In genomic region chr2:25186575-25186930, GRCm38 (mm10) we compare ENCODE assay signal across 10 mouse cellular contexts. TPM values are rescaled to one million over a fixed set of nuclear protein-coding genes. Genes with fewer than 3 reads are reported as not detected.
A peak's percentile ranks its signal among the peaks of the same experiment; 100 is the strongest.
DNase-seq lines count a peak whose midpoint lies in the region; ATAC-seq and TF ChIP-seq lines count a peak whose summit lies in the region.
"Had no signal": no experiment of that assay in that cellular context is flagged by ENCODE, and none has a peak within 500 bp of the region (broad histone marks: within the 10 kb centered on the region; RNA-seq: fewer than 3 reads in every experiment).

No protein-coding gene starts in this region.

- H3K27me3 ChIP-seq in kidney, embryonic 14.5 days (ENCODE audit: control insufficient read depth, insufficient read depth, low read length) = peaks cover 8% of the 10 kb centered on the region; the same call in 1 of the 2 replicates
- no peaks in the 10 kb centered on the region for H3K27me3 ChIP-seq in kidney, adult 2 months (replicated peaks; ENCODE audit: control insufficient read depth, insufficient read depth, low read length)
- H3K27me3 ChIP-seq in forebrain, embryonic 10.5 days (ENCODE audit: poor library complexity, severe bottlenecking) = peaks cover 35% of the 10 kb centered on the region
- H3K27me3 ChIP-seq in intestine, postnatal 0 days (replicated peaks; ENCODE audit: control insufficient read depth, insufficient read depth, low read length) = no peaks in the 10 kb centered on the region
- no peaks in the 10 kb centered on the region for H3K27me3 ChIP-seq in neural tube, embryonic 12.5 days (replicated peaks)

- H3K4me3 ChIP-seq in kidney, embryonic 14.5 days (ENCODE audit: low read length) = no peak overlapping the region; the same call in 1 of the 2 replicates
- no peak overlapping the region for H3K4me3 ChIP-seq in kidney, adult 2 months (ENCODE audit: insufficient read depth, low read depth, low read length)
- H3K4me3 ChIP-seq in forebrain, embryonic 10.5 days = peak overlapping the region; percentile 84
- peak overlapping the region; percentile 48; the same call in 1 of the 2 replicates for H3K4me3 ChIP-seq in intestine, postnatal 0 days (ENCODE audit: low read depth, low read length)
- peak overlapping the region; percentile 48 for H3K4me3 ChIP-seq in neural tube, embryonic 12.5 days

- no peak for ATAC-seq in kidney, embryonic 14.5 days (ENCODE audit: low FRiP score, low TSS enrichment)
- peak; percentile 3; the same call in 1 of the 2 replicates for ATAC-seq in intestine, postnatal 0 days
- no peak for ATAC-seq in neural tube, embryonic 12.5 days (ENCODE audit: low FRiP score, low read depth)

- no peak for TF ChIP-seq CTCF in kidney, adult 2 months (conservative IDR thresholded peaks at IDR 0.05; ENCODE audit: insufficient read depth, insufficient read length, low read depth, low read length)
- no peak for TF ChIP-seq CTCF in intestine, postnatal 0 days (IDR thresholded peaks at IDR 0.05; ENCODE audit: low read depth)

- peaks cover 15% of the 10 kb centered on the region; the same call in 1 of the 2 replicates for H3K4me1 ChIP-seq in kidney, embryonic 14.5 days (ENCODE audit: control insufficient read depth, insufficient read depth, low read length)
- H3K4me1 ChIP-seq in kidney, adult 2 months (ENCODE audit: control insufficient read depth, insufficient read depth, low read length) = no peaks in the 10 kb centered on the region; the same call in 1 of the 2 replicates
- H3K4me1 ChIP-seq in forebrain, embryonic 10.5 days = peaks cover 53% of the 10 kb centered on the region
- peaks cover 2% of the 10 kb centered on the region; the same call in 1 of the 2 replicates for H3K4me1 ChIP-seq in intestine, postnatal 0 days (replicated peaks; ENCODE audit: control insufficient read depth, insufficient read depth, low read length)
- peaks cover 35% of the 10 kb centered on the region for H3K4me1 ChIP-seq in neural tube, embryonic 12.5 days

- no peak overlapping the region for H3K9ac ChIP-seq in kidney, embryonic 14.5 days (ENCODE audit: low read depth, low read length)
- no peak overlapping the region for H3K9ac ChIP-seq in intestine, postnatal 0 days (ENCODE audit: low read depth, low read length)
- peak overlapping the region; percentile 70; the same call in 1 of the 2 replicates for H3K9ac ChIP-seq in neural tube, embryonic 12.5 days

- WGBS in kidney, embryonic 14.5 days = 36% methylated on average over 5 of the region's 5 CpGs
- WGBS in kidney, adult 2 months = 52% methylated on average over 5 of the region's 5 CpGs
- 33% methylated on average over 5 of the region's 5 CpGs for WGBS in forebrain, embryonic 10.5 days
- 39% methylated on average over 5 of the region's 5 CpGs for WGBS in intestine, postnatal 0 days
- WGBS in neural tube, embryonic 12.5 days = 34% methylated on average over 5 of the region's 5 CpGs

- no peaks in the 10 kb centered on the region for H3K36me3 ChIP-seq in kidney, embryonic 14.5 days (ENCODE audit: control insufficient read depth, insufficient read depth, low read length)
- no peaks in the 10 kb centered on the region for H3K36me3 ChIP-seq in kidney, adult 2 months (ENCODE audit: control insufficient read depth, insufficient read depth, low read length)
- peaks cover 19% of the 10 kb centered on the region for H3K36me3 ChIP-seq in forebrain, embryonic 10.5 days (replicated peaks)
- H3K36me3 ChIP-seq in intestine, postnatal 0 days (ENCODE audit: control insufficient read depth, insufficient read depth) = no peaks in the 10 kb centered on the region
- peaks cover 8% of the 10 kb centered on the region; the same call in 1 of the 2 replicates for H3K36me3 ChIP-seq in neural tube, embryonic 12.5 days

- no peak for TF ChIP-seq POLR2A in kidney, adult 2 months (IDR thresholded peaks at IDR 0.05; ENCODE audit: low read depth, low read length)

- peak overlapping the region; percentile 90 for H3K4me2 ChIP-seq in kidney, embryonic 14.5 days (replicated peaks; ENCODE audit: low read depth, low read length)
- peak overlapping the region; percentile 91 for H3K4me2 ChIP-seq in intestine, postnatal 0 days (replicated peaks; ENCODE audit: low read depth)
- H3K4me2 ChIP-seq in neural tube, embryonic 12.5 days (replicated peaks) = peak overlapping the region; percentile 77

- no peaks in the 10 kb centered on the region for H3K9me3 ChIP-seq in kidney, embryonic 14.5 days (ENCODE audit: control insufficient read depth, low read length)
- no peaks in the 10 kb centered on the region for H3K9me3 ChIP-seq in forebrain, embryonic 10.5 days
- no peaks in the 10 kb centered on the region for H3K9me3 ChIP-seq in intestine, postnatal 0 days (ENCODE audit: control insufficient read depth)
- H3K9me3 ChIP-seq in neural tube, embryonic 12.5 days = no peaks in the 10 kb centered on the region

- no peak for DNase-seq in kidney, adult 2 months
- no peak for DNase-seq in forebrain, embryonic 10.5 days (ENCODE audit: extremely low spot score, low spot score)
- no peak for DNase-seq in thymus, postnatal 25 days
- no peak for DNase-seq in urinary bladder, postnatal 14 days (ENCODE audit: low spot score)
- DNase-seq in layer of hippocampus, postnatal 36 days = no peak

- H3K27ac ChIP-seq in kidney, embryonic 14.5 days (ENCODE audit: low read depth, low read length) = no peak overlapping the region
- no peak overlapping the region for H3K27ac ChIP-seq in kidney, adult 2 months (ENCODE audit: insufficient read depth, low read depth, low read length)
- peak overlapping the region; percentile 96 for H3K27ac ChIP-seq in forebrain, embryonic 10.5 days
- no peak overlapping the region for H3K27ac ChIP-seq in intestine, postnatal 0 days (ENCODE audit: low read depth, low read length)
- H3K27ac ChIP-seq in neural tube, embryonic 12.5 days = 0 out of 2 replicates have a peak overlapping the region, but pooled peaks have one; percentile 96

RNA-seq across cellular contexts. Expression of gene Nrarp, which starts 6.0 kb away (rescaled TPM):
- polyA plus RNA-seq in kidney, embryonic 14.5 days (2014; fragmentation: Nextera tagmentation; extraction: Ambion mirVana) = 8.7 and 21.0 TPM in 2 replicates
- polyA plus RNA-seq in kidney, adult 2 months (2012; rRNA removed) = 5.7 and 7.8 TPM in 2 replicates
- polyA plus RNA-seq in forebrain, embryonic 10.5 days (2016; fragmentation: Nextera tagmentation; extraction: Ambion mirVana) = 37.4 and 40.7 TPM in 2 replicates
- polyA plus RNA-seq in intestine, postnatal 0 days (2015; fragmentation: Nextera tagmentation; extraction: Ambion mirVana) = 15.9 and 16.5 TPM in 2 replicates
- 96.8 and 97.4 TPM in 2 replicates for polyA plus RNA-seq in neural tube, embryonic 12.5 days (2016; fragmentation: Nextera tagmentation; extraction: Ambion mirVana)
- 10 to 100 TPM; 21.3 to 21.5 TPM for total RNA-seq in layer of hippocampus, postnatal 36 days (2021)
- polyA plus RNA-seq: G1E had no signal

RNA-seq across cellular contexts. Expression of gene Tor4a, which starts 10.1 kb away (rescaled TPM):
- polyA plus RNA-seq in kidney, embryonic 14.5 days (2014; fragmentation: Nextera tagmentation; extraction: Ambion mirVana) = 6.8 and 11.3 TPM in 2 replicates
- polyA plus RNA-seq in kidney, adult 2 months (2012; rRNA removed) = 21.8 and 26.9 TPM in 2 replicates
- 1.3 and 1.5 TPM in 2 replicates for polyA plus RNA-seq in forebrain, embryonic 10.5 days (2016; fragmentation: Nextera tagmentation; extraction: Ambion mirVana)
- 12.0 and 12.6 TPM in 2 replicates for polyA plus RNA-seq in intestine, postnatal 0 days (2015; fragmentation: Nextera tagmentation; extraction: Ambion mirVana)
- polyA plus RNA-seq in neural tube, embryonic 12.5 days (2016; fragmentation: Nextera tagmentation; extraction: Ambion mirVana) = 1.5 and 1.8 TPM in 2 replicates
- 1 to 10 TPM; 1.3 to 1.8 TPM for total RNA-seq in layer of hippocampus, postnatal 36 days (2021)

RNA-seq across cellular contexts. Expression of gene Nelfb, which starts 24.7 kb away (rescaled TPM):
- 72.7 and 101 TPM in 2 replicates for polyA plus RNA-seq in kidney, embryonic 14.5 days (2014; fragmentation: Nextera tagmentation; extraction: Ambion mirVana)
- 62.6 and 70.5 TPM in 2 replicates for polyA plus RNA-seq in kidney, adult 2 months (2012; rRNA removed)
- 128 and 130 TPM in 2 replicates for polyA plus RNA-seq in forebrain, embryonic 10.5 days (2016; fragmentation: Nextera tagmentation; extraction: Ambion mirVana)
- polyA plus RNA-seq in intestine, postnatal 0 days (2015; fragmentation: Nextera tagmentation; extraction: Ambion mirVana) = 41.4 and 45.6 TPM in 2 replicates
- polyA plus RNA-seq in neural tube, embryonic 12.5 days (2016; fragmentation: Nextera tagmentation; extraction: Ambion mirVana) = 104 and 106 TPM in 2 replicates
- 10 to 100 TPM; 55.1 to 58.1 TPM for total RNA-seq in layer of hippocampus, postnatal 36 days (2021)

RNA-seq across cellular contexts. Expression of gene Stpg3, which starts 27.9 kb away (rescaled TPM):
- 0.49 and 0.54 TPM in 2 replicates for polyA plus RNA-seq in kidney, embryonic 14.5 days (2014; fragmentation: Nextera tagmentation; extraction: Ambion mirVana)
- 0.42 and 0.68 TPM in 2 replicates for polyA plus RNA-seq in kidney, adult 2 months (2012; rRNA removed)
- not detected in 2 replicates for polyA plus RNA-seq in forebrain, embryonic 10.5 days (2016; fragmentation: Nextera tagmentation; extraction: Ambion mirVana)
- not detected in 2 replicates for polyA plus RNA-seq in intestine, postnatal 0 days (2015; fragmentation: Nextera tagmentation; extraction: Ambion mirVana)
- not detected in 2 replicates for polyA plus RNA-seq in neural tube, embryonic 12.5 days (2016; fragmentation: Nextera tagmentation; extraction: Ambion mirVana)
- total RNA-seq in layer of hippocampus, postnatal 36 days (2021) = not detected
- total RNA-seq: G1E; neutrophil, adult 5-6 weeks had no signal
- polyA plus RNA-seq: G1E had no signal

RNA-seq across cellular contexts. Expression of gene Fam166a, which starts 32.0 kb away (rescaled TPM):
- polyA plus RNA-seq in kidney, embryonic 14.5 days (2014; fragmentation: Nextera tagmentation; extraction: Ambion mirVana) = 0.55 TPM in 1 of 2 replicates, not detected in the other
- polyA plus RNA-seq in kidney, adult 2 months (2012; rRNA removed) = 0.55 and 0.58 TPM in 2 replicates
- 0.67 and 0.80 TPM in 2 replicates for polyA plus RNA-seq in forebrain, embryonic 10.5 days (2016; fragmentation: Nextera tagmentation; extraction: Ambion mirVana)
- polyA plus RNA-seq in intestine, postnatal 0 days (2015; fragmentation: Nextera tagmentation; extraction: Ambion mirVana) = 0.78 and 1.4 TPM in 2 replicates
- polyA plus RNA-seq in neural tube, embryonic 12.5 days (2016; fragmentation: Nextera tagmentation; extraction: Ambion mirVana) = not detected in 2 replicates
- total RNA-seq in layer of hippocampus, postnatal 36 days (2021) = not detected
- total RNA-seq: G1E; neutrophil, adult 5-6 weeks had no signal
- polyA plus RNA-seq: G1E had no signal

Comparison
In these comparisons a context has a peak if more than half of its experiments do, and no peak if none do; other contexts are left out.
1. H3K27ac ChIP-seq: peak in forebrain, embryonic 10.5 days (single experiment) and neural tube, embryonic 12.5 days (single experiment); none in kidney, embryonic 14.5 days (single experiment), kidney, adult 2 months (single experiment) and intestine, postnatal 0 days (single experiment).
2. H3K4me3 ChIP-seq: peak in forebrain, embryonic 10.5 days (single experiment), intestine, postnatal 0 days (single experiment) and neural tube, embryonic 12.5 days (single experiment); none in kidney, embryonic 14.5 days (single experiment) and kidney, adult 2 months (single experiment).
3. Peak in every context shown above with its lines, with median percentiles within 50 percentile points of each other: H3K4me2 ChIP-seq.